Mouse (Mus musculus) Patski (cell line): ENCODE measurements around the gene Efna4. TPM values are rescaled to one million over a fixed set of nuclear protein-coding genes. Genes with fewer than 3 reads are reported as not detected.

ENCODE experiments used
- ATAC-seq: fragments of 100-300 bp; one replicate; pipeline ENCODE4 v1.8.0; 2021
- CTCF ChIA-PET: fragments of 350-600 bp; sonication (Branson Sonifier 250); formaldehyde crosslinking; loops from one replicate; lab custom pipeline; 2022; ENCODE audit warnings: inconsistent platforms; lab: Charles Lee
- POLR2A ChIA-PET: fragments of 350-600 bp; sonication (Branson Sonifier 250); formaldehyde crosslinking; loops from one replicate; lab custom pipeline; 2022; ENCODE audit warnings: antibody characterized with exemption, inconsistent platforms; lab: Charles Lee
- DNase-seq: peaks from one replicate; pipeline ENCODE4 v3.0.0-alpha.2; 2011; ENCODE audit warnings: low read depth, low spot score
- H3K27me3 ChIP-seq: fragments of 371-371 bp; one replicate; pipeline ENCODE4 v1.5.1; 2021
- CTCF ChIP-seq: fragments of 100-300 bp; IDR thresholded peaks from one replicate; pipeline ENCODE4 v1.5.1; 2021
- in situ Hi-C: fragments of 300-500 bp; cut with MboI; formaldehyde crosslinking; loops from 3 replicates; pipeline ENCODE4 v1.11.1; 2018; ENCODE audit warnings: low pct_unique_long_range_greater_than_20kb, mixed read lengths
- polyA plus RNA-seq: library from polyadenylated mRNA; unstranded; gene quantifications from one replicate; pipeline ENCODE4 v1.2.3, GENCODE M21; 2021

Gene Efna4
- 48.7 TPM for polyA plus RNA-seq

- ChIA-PET CTCF (interaction anchor here (1.2 to 3.1 kb wide), 6 partner anchors 16 to 39 kb away, joined by 3 to 22 read pairs (median 12); partner anchors contain the start of gene Efna3), POLR2A (interaction anchor here (0.7 to 4.8 kb wide), 7 partner anchors 9 to 154 kb away, joined by 3 to 33 read pairs (median 3); partner anchors contain the start of genes Adam15, Efna3, Krtcap2 and Trim46)
- in situ Hi-C loops = loop anchor here (5.0 kb wide), 1 partner anchor 144 kb away; no protein-coding TSS in a partner anchor
- H3K27me3 ChIP-seq = no peaks in the 10 kb centered on the region
- ATAC-seq = peak; percentile 55
- DNase-seq = no peak
- no peak for TF ChIP-seq CTCF
Measured at GRCm38 (mm10) chr3:89337721-89338578, at the start of gene Efna4. Gene Efna4, minus strand, starts transcription at chr3:89338028.

GRCm38 (mm10) chr3:89386438-89387420, 48.9 kb upstream of the Efna4 start:
- ChIA-PET POLR2A (interaction anchor here (1.3 to 1.4 kb wide), 2 partner anchors 9 to 14 kb away, joined by 4 to 6 read pairs; no protein-coding TSS in a partner anchor), CTCF (interaction anchor here (1.7 kb wide), 1 partner anchor 33 kb away, joined by 9 read pairs; no protein-coding TSS in a partner anchor)
- TF ChIP-seq CTCF = no peak
- H3K27me3 ChIP-seq = no peaks in the 10 kb centered on the region
- in situ Hi-C loops = no loop called here
- no peak for ATAC-seq
- DNase-seq = no peak

- POLR2A ChIA-PET = no interaction called here
- DNase-seq = no peak
Measured at GRCm38 (mm10) chr3:89385451-89385850, 47.6 kb upstream of the Efna4 start.

GRCm38 (mm10) chr3:89384331-89385076, 46.7 kb upstream of the Efna4 start:
- no peaks in the 10 kb centered on the region for H3K27me3 ChIP-seq
- no peak for ATAC-seq
- in situ Hi-C loops = no loop called here

More at GRCm38 (mm10) chr3:89385451-89385850, 47.6 kb upstream of the Efna4 start:
- no peak for ATAC-seq
- in situ Hi-C loops = no loop called here
- TF ChIP-seq CTCF = no peak
- H3K27me3 ChIP-seq = no peaks in the 10 kb centered on the region
- CTCF ChIA-PET = no interaction called here

GRCm38 (mm10) chr3:89383651-89384255, 45.9 kb upstream of the Efna4 start:
- DNase-seq (no peak), ATAC-seq (no peak)
- no peak for TF ChIP-seq CTCF
- no peaks in the 10 kb centered on the region for H3K27me3 ChIP-seq
- ChIA-PET CTCF (interaction anchor here (1.2 to 1.5 kb wide), 3 partner anchors 11 to 29 kb away, joined by 3 read pairs; no protein-coding TSS in a partner anchor), POLR2A (interaction anchor here (0.9 kb wide), 1 partner anchor 10 kb away, joined by 3 read pairs; no protein-coding TSS in a partner anchor)
- in situ Hi-C loops = no loop called here

More at GRCm38 (mm10) chr3:89384331-89385076, 46.7 kb upstream of the Efna4 start:
- POLR2A ChIA-PET = interaction anchor here (0.9 kb wide), 1 partner anchor 36 kb away, joined by 3 read pairs; no protein-coding TSS in a partner anchor
- CTCF ChIA-PET = interaction anchor here (1.2 kb wide), 1 partner anchor 30 kb away, joined by 3 read pairs; no protein-coding TSS in a partner anchor
- TF ChIP-seq CTCF = no peak
- no peak for DNase-seq

- no peaks in the 10 kb centered on the region for H3K27me3 ChIP-seq
- in situ Hi-C loops = no loop called here
- CTCF ChIA-PET = interaction anchor here (1.2 to 1.7 kb wide), 5 partner anchors 10 to 43 kb away, joined by 3 to 5 read pairs (median 3); no protein-coding TSS in a partner anchor
- POLR2A ChIA-PET = interaction anchor here (0.9 kb wide), 2 partner anchors 10 to 35 kb away, joined by 3 to 4 read pairs; partner anchors contain the start of genes Cks1b and Shc1
- no peak for ATAC-seq
- TF ChIP-seq CTCF = no peak
- DNase-seq = no peak
Measured at GRCm38 (mm10) chr3:89382950-89383349, 45.1 kb upstream of the Efna4 start.

GRCm38 (mm10) chr3:89382033-89382882, 44.4 kb upstream of the Efna4 start:
- ChIA-PET POLR2A (interaction anchor here (0.9 to 1.4 kb wide), 2 partner anchors 8 to 36 kb away, joined by 3 to 4 read pairs; partner anchors contain the start of genes Cks1b and Shc1), CTCF (interaction anchor here (1.2 to 2.1 kb wide), 6 partner anchors 9 to 42 kb away, joined by 3 to 6 read pairs (median 4); no protein-coding TSS in a partner anchor)
- ATAC-seq = no peak
- TF ChIP-seq CTCF = no peak
- in situ Hi-C loops = no loop called here
- DNase-seq = no peak
- no peaks in the 10 kb centered on the region for H3K27me3 ChIP-seq

- H3K27me3 ChIP-seq = no peaks in the 10 kb centered on the region
- DNase-seq = no peak
- in situ Hi-C loops = no loop called here
- TF ChIP-seq CTCF = no peak
- ATAC-seq = no peak
- POLR2A ChIA-PET = interaction anchor here (0.7 to 1.4 kb wide), 2 partner anchors 9 to 46 kb away, joined by 3 read pairs; no protein-coding TSS in a partner anchor
- CTCF ChIA-PET = interaction anchor here (1.5 to 2.1 kb wide), 3 partner anchors 10 to 27 kb away, joined by 3 to 6 read pairs (median 4); no protein-coding TSS in a partner anchor
Measured at GRCm38 (mm10) chr3:89381233-89381632, 43.4 kb upstream of the Efna4 start.
